8 mouse cellular contexts compared by ENCODE assay signal in the genomic region with DNA sequence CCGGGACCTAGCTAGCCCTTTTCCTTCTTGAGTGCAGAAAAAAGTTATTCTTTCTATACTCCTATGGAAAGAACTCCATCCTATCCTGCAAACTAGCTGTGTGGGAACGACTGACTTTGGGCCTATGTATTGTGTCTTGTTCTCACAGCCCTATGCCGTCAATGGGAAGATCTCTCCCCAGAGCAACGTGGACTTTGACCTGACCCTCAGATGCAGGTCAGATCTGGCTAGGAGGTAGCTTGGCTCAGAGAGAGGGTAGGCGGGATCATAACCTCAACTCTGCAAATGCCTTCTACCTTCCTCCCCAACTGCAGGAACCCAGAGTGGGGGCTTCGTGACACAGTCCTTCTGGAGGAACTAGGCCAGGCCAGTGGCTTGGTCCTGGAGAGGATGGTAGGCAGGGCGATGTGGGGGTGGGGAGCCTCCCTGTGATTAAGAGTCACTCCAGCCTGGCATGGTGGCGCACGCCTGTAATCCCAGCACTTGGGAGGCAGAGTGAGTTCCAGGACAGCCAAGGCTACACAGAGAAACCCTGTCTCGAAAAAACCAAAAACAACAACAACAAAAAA. TPM values are rescaled to one million over a fixed set of nuclear protein-coding genes. Genes with fewer than 3 reads are reported as not detected.
DNase-seq lines count a peak whose midpoint lies in the region; ATAC-seq and TF ChIP-seq lines count a peak whose summit lies in the region.

No protein-coding gene starts in this region.

- no peak for TF ChIP-seq CTCF in lung, postnatal 0 days (IDR thresholded peaks at IDR 0.05)

- H3K4me3 ChIP-seq in lung, postnatal 0 days (ENCODE audit: low read depth, low read length) = no peak overlapping the region
- H3K4me3 ChIP-seq in heart, embryonic 16.5 days (ENCODE audit: low read length) = peak overlapping the region; percentile 80
- H3K4me3 ChIP-seq in limb, embryonic 11.5 days (ENCODE audit: low read depth, low read length) = peak overlapping the region; percentile 76
- H3K4me3 ChIP-seq in stomach, embryonic 14.5 days (ENCODE audit: low read depth, low read length) = peak overlapping the region; percentile 70

- peak overlapping the region; percentile 81 for H3K4me2 ChIP-seq in lung, postnatal 0 days (replicated peaks; ENCODE audit: low read depth, low read length)
- H3K4me2 ChIP-seq in heart, embryonic 16.5 days (ENCODE audit: low read depth, low read length) = peak overlapping the region; percentile 76
- peak overlapping the region; percentile 88 for H3K4me2 ChIP-seq in limb, embryonic 11.5 days (ENCODE audit: low read depth, severe bottlenecking)
- H3K4me2 ChIP-seq in stomach, embryonic 14.5 days (replicated peaks; ENCODE audit: low read depth, low read length) = peak overlapping the region; percentile 91

- no peaks in the 10 kb centered on the region for H3K27me3 ChIP-seq in lung, postnatal 0 days (replicated peaks; ENCODE audit: insufficient read depth, low read length)
- H3K27me3 ChIP-seq in heart, embryonic 16.5 days (ENCODE audit: control insufficient read depth, insufficient read depth, low read length) = no peaks in the 10 kb centered on the region
- H3K27me3 ChIP-seq in limb, embryonic 11.5 days (ENCODE audit: control insufficient read depth, insufficient read depth, low read length) = no peaks in the 10 kb centered on the region
- H3K27me3 ChIP-seq in stomach, embryonic 14.5 days (ENCODE audit: control insufficient read depth, insufficient read depth, low read length) = no peaks in the 10 kb centered on the region

- H3K27ac ChIP-seq in lung, postnatal 0 days (ENCODE audit: low read length) = no peak overlapping the region
- no peak overlapping the region for H3K27ac ChIP-seq in heart, embryonic 16.5 days (ENCODE audit: low read length)
- no peak overlapping the region for H3K27ac ChIP-seq in limb, embryonic 11.5 days (replicated peaks; ENCODE audit: low read depth, low read length)
- H3K27ac ChIP-seq in stomach, embryonic 14.5 days (ENCODE audit: low read length) = no peak overlapping the region; the same call in 1 of the 2 replicates

- no peak for DNase-seq in lung, postnatal 0 days (ENCODE audit: low spot score)
- no peak for DNase-seq in lung, postnatal 10 days
- DNase-seq in limb, embryonic 11.5 days (ENCODE audit: low spot score) = no peak
- no peak for DNase-seq in left cerebral cortex, postnatal 25 days (ENCODE audit: low spot score in 2 of 2)

- H3K4me1 ChIP-seq in lung, postnatal 0 days (ENCODE audit: insufficient read depth, low read depth, low read length) = peaks cover 6% of the 10 kb centered on the region; the same call in 1 of the 2 replicates
- H3K4me1 ChIP-seq in heart, embryonic 16.5 days (ENCODE audit: control insufficient read depth, insufficient read depth, low read length) = peaks cover 19% of the 10 kb centered on the region
- H3K4me1 ChIP-seq in limb, embryonic 11.5 days (ENCODE audit: control insufficient read depth, insufficient read depth, low read length) = peaks cover 26% of the 10 kb centered on the region
- peaks cover 9% of the 10 kb centered on the region; the same call in 1 of the 2 replicates for H3K4me1 ChIP-seq in stomach, embryonic 14.5 days (ENCODE audit: control insufficient read depth, insufficient read depth, low read length)

- WGBS in lung, postnatal 0 days = 60% methylated on average over 10 of the region's 10 CpGs
- WGBS in heart, embryonic 16.5 days = 72% methylated on average over 10 of the region's 10 CpGs
- WGBS in limb, embryonic 11.5 days = 70% methylated on average over 10 of the region's 10 CpGs
- 61% methylated on average over 10 of the region's 10 CpGs for WGBS in stomach, embryonic 14.5 days

- no peak for ATAC-seq in lung, postnatal 0 days
- ATAC-seq in heart, embryonic 16.5 days (replicated peaks; ENCODE audit: extremely low read depth, insufficient read depth, low FRiP score) = no peak
- ATAC-seq in limb, embryonic 11.5 days (ENCODE audit: insufficient number of reproducible peaks, low FRiP score, low TSS enrichment, low read depth) = no peak
- ATAC-seq in stomach, embryonic 14.5 days (ENCODE audit: insufficient number of reproducible peaks, insufficient read depth, low FRiP score, low read depth) = no peak
- ATAC-seq in frontal cortex, adult (ENCODE audit: low TSS enrichment) = no peak
- ATAC-seq in erythroid progenitor cell, adult 5-6 weeks (replicated peaks; ENCODE audit: low FRiP score, poor library complexity, severe bottlenecking) = no peak

- TF ChIP-seq EP300 in lung, postnatal 0 days (IDR thresholded peaks at IDR 0.05) = no peak

- H3K9me3 ChIP-seq in lung, postnatal 0 days (ENCODE audit: low read length) = no peaks in the 10 kb centered on the region
- H3K9me3 ChIP-seq in heart, embryonic 16.5 days (replicated peaks; ENCODE audit: control insufficient read depth, low read length) = no peaks in the 10 kb centered on the region
- no peaks in the 10 kb centered on the region for H3K9me3 ChIP-seq in limb, embryonic 11.5 days (ENCODE audit: control insufficient read depth, low read length)
- no peaks in the 10 kb centered on the region for H3K9me3 ChIP-seq in stomach, embryonic 14.5 days (ENCODE audit: control insufficient read depth, low read depth, low read length)

- no peaks in the 10 kb centered on the region for H3K36me3 ChIP-seq in lung, postnatal 0 days (ENCODE audit: insufficient read depth, low read length)
- no peaks in the 10 kb centered on the region for H3K36me3 ChIP-seq in heart, embryonic 16.5 days (ENCODE audit: control insufficient read depth, insufficient read depth)
- 0 out of 2 replicates have a peak, but pooled peaks cover 4% of the 10 kb centered on the region for H3K36me3 ChIP-seq in limb, embryonic 11.5 days (ENCODE audit: control insufficient read depth, insufficient read depth, low read length)
- H3K36me3 ChIP-seq in stomach, embryonic 14.5 days (ENCODE audit: control insufficient read depth, insufficient read depth, low read length) = peaks cover 16% of the 10 kb centered on the region

- intact Hi-C loops in left cerebral cortex, postnatal 25 days (cut with DNase I) = no loop called here

- H3K9ac ChIP-seq in lung, postnatal 0 days (replicated peaks; ENCODE audit: low read depth) = peak overlapping the region; percentile 48; the same call in 1 of the 2 replicates
- peak overlapping the region; percentile 81 for H3K9ac ChIP-seq in heart, embryonic 16.5 days (ENCODE audit: low read length)
- H3K9ac ChIP-seq in limb, embryonic 11.5 days (ENCODE audit: low read length) = no peak overlapping the region
- 0 out of 2 replicates have a peak overlapping the region, but pooled peaks have one; percentile 37 for H3K9ac ChIP-seq in stomach, embryonic 14.5 days (replicated peaks; ENCODE audit: low read depth, low read length)

RNA-seq across cellular contexts. Expression of a gene that starts 1.6 kb away (rescaled TPM):
- polyA plus RNA-seq in lung, postnatal 0 days (2015; fragmentation: Nextera tagmentation; extraction: Ambion mirVana) = 48.7 and 50.7 TPM in 2 replicates
- 35.1 and 37.1 TPM in 2 replicates for polyA plus RNA-seq in heart, embryonic 16.5 days (2015; fragmentation: Nextera tagmentation; extraction: Ambion mirVana)
- 55.9 and 60.9 TPM in 2 replicates for polyA plus RNA-seq in limb, embryonic 11.5 days (2014; fragmentation: Nextera tagmentation; extraction: Ambion mirVana)
- polyA plus RNA-seq in stomach, embryonic 14.5 days (2014; fragmentation: Nextera tagmentation; extraction: Ambion mirVana) = 66.9 and 67.5 TPM in 2 replicates
- total RNA-seq in left cerebral cortex, postnatal 25 days (2021) = 10 to 100 TPM; 34.8 to 38.1 TPM
- total RNA-seq in erythroid progenitor cell, adult 5-6 weeks (2015; ENCODE audit: low replicate concordance) = 10.1 and 17.3 TPM in 2 replicates
- 7.1 and 7.7 TPM in 2 replicates for total RNA-seq in erythroid progenitor cell, adult 5-6 weeks (2017; ENCODE audit: low replicate concordance)

RNA-seq across cellular contexts. Expression of a gene that starts 4.2 kb away (rescaled TPM):
- polyA plus RNA-seq in lung, postnatal 0 days (2015; fragmentation: Nextera tagmentation; extraction: Ambion mirVana) = 0.24 and 0.26 TPM in 2 replicates
- polyA plus RNA-seq in heart, embryonic 16.5 days (2015; fragmentation: Nextera tagmentation; extraction: Ambion mirVana) = 0.30 and 0.41 TPM in 2 replicates
- 0.68 and 0.75 TPM in 2 replicates for polyA plus RNA-seq in limb, embryonic 11.5 days (2014; fragmentation: Nextera tagmentation; extraction: Ambion mirVana)
- 0.52 and 0.65 TPM in 2 replicates for polyA plus RNA-seq in stomach, embryonic 14.5 days (2014; fragmentation: Nextera tagmentation; extraction: Ambion mirVana)
- total RNA-seq in left cerebral cortex, postnatal 25 days (2021) = 1 to 10 TPM; 1.3 to 2.5 TPM
- total RNA-seq in erythroid progenitor cell, adult 5-6 weeks (2015; ENCODE audit: low replicate concordance) = not detected in 2 replicates
- total RNA-seq in erythroid progenitor cell, adult 5-6 weeks (2017; ENCODE audit: low replicate concordance) = 0.26 and 1.7 TPM in 2 replicates

RNA-seq across cellular contexts. Expression of a gene that starts 7.9 kb away (rescaled TPM):
- 16.5 and 19.5 TPM in 2 replicates for polyA plus RNA-seq in lung, postnatal 0 days (2015; fragmentation: Nextera tagmentation; extraction: Ambion mirVana)
- polyA plus RNA-seq in heart, embryonic 16.5 days (2015; fragmentation: Nextera tagmentation; extraction: Ambion mirVana) = 225 and 234 TPM in 2 replicates
- 7.8 and 10.7 TPM in 2 replicates for polyA plus RNA-seq in limb, embryonic 11.5 days (2014; fragmentation: Nextera tagmentation; extraction: Ambion mirVana)
- polyA plus RNA-seq in stomach, embryonic 14.5 days (2014; fragmentation: Nextera tagmentation; extraction: Ambion mirVana) = 23.2 and 23.3 TPM in 2 replicates
- 10 to 100 TPM; 21.1 to 22.2 TPM for total RNA-seq in left cerebral cortex, postnatal 25 days (2021)
- 4.2 and 11.9 TPM in 2 replicates for total RNA-seq in erythroid progenitor cell, adult 5-6 weeks (2015; ENCODE audit: low replicate concordance)
- total RNA-seq in erythroid progenitor cell, adult 5-6 weeks (2017; ENCODE audit: low replicate concordance) = 3.5 TPM in 1 of 2 replicates, not detected in the other

RNA-seq across cellular contexts. Expression of a gene that starts 15.1 kb away (rescaled TPM):
- 5.6 and 5.8 TPM in 2 replicates for polyA plus RNA-seq in lung, postnatal 0 days (2015; fragmentation: Nextera tagmentation; extraction: Ambion mirVana)
- polyA plus RNA-seq in heart, embryonic 16.5 days (2015; fragmentation: Nextera tagmentation; extraction: Ambion mirVana) = 13.1 and 15.0 TPM in 2 replicates
- 19.3 and 22.4 TPM in 2 replicates for polyA plus RNA-seq in limb, embryonic 11.5 days (2014; fragmentation: Nextera tagmentation; extraction: Ambion mirVana)
- polyA plus RNA-seq in stomach, embryonic 14.5 days (2014; fragmentation: Nextera tagmentation; extraction: Ambion mirVana) = 20.1 and 22.5 TPM in 2 replicates
- 10 to 100 TPM; 29.8 to 31.4 TPM for total RNA-seq in left cerebral cortex, postnatal 25 days (2021)
- 52.8 and 61.6 TPM in 2 replicates for total RNA-seq in erythroid progenitor cell, adult 5-6 weeks (2015; ENCODE audit: low replicate concordance)
- total RNA-seq in erythroid progenitor cell, adult 5-6 weeks (2017; ENCODE audit: low replicate concordance) = 26.4 and 37.6 TPM in 2 replicates

RNA-seq across cellular contexts. Expression of a gene that starts 31.8 kb away (rescaled TPM):
- 9.9 and 10.3 TPM in 2 replicates for polyA plus RNA-seq in lung, postnatal 0 days (2015; fragmentation: Nextera tagmentation; extraction: Ambion mirVana)
- 31.6 and 32.7 TPM in 2 replicates for polyA plus RNA-seq in heart, embryonic 16.5 days (2015; fragmentation: Nextera tagmentation; extraction: Ambion mirVana)
- 9.4 and 10.7 TPM in 2 replicates for polyA plus RNA-seq in limb, embryonic 11.5 days (2014; fragmentation: Nextera tagmentation; extraction: Ambion mirVana)
- polyA plus RNA-seq in stomach, embryonic 14.5 days (2014; fragmentation: Nextera tagmentation; extraction: Ambion mirVana) = 11.2 and 13.6 TPM in 2 replicates
- total RNA-seq in left cerebral cortex, postnatal 25 days (2021) = 10 to 100 TPM; 76.9 to 84.4 TPM
- 34.4 and 37.1 TPM in 2 replicates for total RNA-seq in erythroid progenitor cell, adult 5-6 weeks (2015; ENCODE audit: low replicate concordance)
- 39.1 and 41.5 TPM in 2 replicates for total RNA-seq in erythroid progenitor cell, adult 5-6 weeks (2017; ENCODE audit: low replicate concordance)
